In the genomic region with DNA sequence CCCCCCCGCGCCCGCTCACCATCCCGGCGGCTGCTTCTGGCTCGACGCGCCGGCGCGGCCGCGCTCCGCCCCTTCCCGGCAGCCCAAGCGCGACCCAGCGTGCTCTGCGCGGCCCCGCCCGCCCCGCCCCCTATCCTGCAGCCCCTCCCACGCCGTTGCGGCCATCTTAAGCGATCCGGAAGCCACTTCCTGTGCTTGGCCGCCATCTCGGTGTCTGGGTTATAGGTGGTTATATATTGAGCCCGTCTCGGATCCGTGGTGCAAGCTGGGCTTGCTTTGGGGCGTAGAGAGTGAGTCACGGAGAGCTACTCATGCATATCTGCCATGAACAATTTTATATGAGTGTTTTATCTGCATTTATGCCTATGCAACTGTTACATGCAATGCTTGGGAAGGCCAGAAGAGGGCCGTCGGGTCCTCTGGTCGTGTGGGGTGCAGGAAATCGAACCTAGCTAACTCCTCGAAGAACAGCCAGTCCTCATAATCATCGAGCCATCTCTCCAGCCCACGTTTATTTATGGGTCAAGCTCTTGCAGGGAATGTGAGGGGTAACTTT, we compare ENCODE assay signal across 8 mouse cellular contexts. TPM values are rescaled to one million over a fixed set of nuclear protein-coding genes. Genes with fewer than 3 reads are reported as not detected.
DNase-seq lines count a peak whose midpoint lies in the region; ATAC-seq lines count a peak whose summit lies in the region.

A gene (minus strand): TSS at position 73 of the 556 bp plus-strand sequence.

- DNase-seq in Muller cell, postnatal 12 days (ENCODE audit: inconsistent ontology term), result peak; percentile 92
- DNase-seq in cerebellum, adult 9-11 months, result peak; percentile 87
- DNase-seq in frontal cortex, postnatal 10 days (ENCODE audit: low spot score in 2 of 2), result peak; percentile 75 to 84
- DNase-seq in layer of hippocampus, postnatal 14 days (ENCODE audit: low spot score in 2 of 2), result peak; percentile 88 to 89
- DNase-seq in lung, postnatal 14 days, result peak; percentile 84
- peak; percentile 80 for DNase-seq in retina, adult 2 months (ENCODE audit: low read depth, low spot score)
- peak; percentile 82 to 87 for DNase-seq in thymus, postnatal 36 days

- H3K27me3 ChIP-seq in hindbrain, embryonic 12.5 days, result peaks cover 30% of the 10 kb centered on the region

- H3K27ac ChIP-seq in hindbrain, embryonic 12.5 days, result peak within 1 kb of the TSS; percentile 97

- no peaks in the 10 kb centered on the region for H3K9me3 ChIP-seq in hindbrain, embryonic 12.5 days (replicated peaks)

- peak within 1 kb of the TSS; percentile 86 for H3K9ac ChIP-seq in hindbrain, embryonic 12.5 days

- ATAC-seq in hindbrain, embryonic 12.5 days (ENCODE audit: low FRiP score), result peak; percentile 96

- 1% methylated on average over 19 of the region's 42 CpGs for WGBS in hindbrain, embryonic 12.5 days

- peaks cover 32% of the 10 kb centered on the region for H3K36me3 ChIP-seq in hindbrain, embryonic 12.5 days

- H3K4me1 ChIP-seq in hindbrain, embryonic 12.5 days, result peaks cover 19% of the 10 kb centered on the region

- H3K4me3 ChIP-seq in hindbrain, embryonic 12.5 days, result peak within 1 kb of the TSS; percentile 80

- peak within 1 kb of the TSS; percentile 82 for H3K4me2 ChIP-seq in hindbrain, embryonic 12.5 days (replicated peaks)

RNA-seq across cellular contexts. Expression of the gene that starts here (rescaled TPM):
- 1,047 and 1,117 TPM in 2 replicates for polyA plus RNA-seq in hindbrain, embryonic 12.5 days (2016; fragmentation: Nextera tagmentation; extraction: Ambion mirVana)
- total RNA-seq in layer of hippocampus, postnatal 14 days (2021), result 100 to 1,000 TPM; 363 to 365 TPM

Comparison
In these comparisons a context has a peak if more than half of its experiments do, and no peak if none do; other contexts are left out.
1. Peak in every context shown above with its lines: DNase-seq, ATAC-seq, H3K4me3 ChIP-seq and H3K27ac ChIP-seq.